Mouse (Mus musculus) lung, adult 2 months (tissue): ENCODE measurements around the gene Sh3bgrl. TPM values are rescaled to one million over a fixed set of nuclear protein-coding genes. Genes with fewer than 3 reads are reported as not detected.

Source experiments
- DNase-seq: peaks from one replicate; pipeline ENCODE4 v3.0.0; 2022
- H3K4me1 ChIP-seq: fragments of 200-500 bp; 2 replicates; pipeline ENCODE4 v1.6.1; 2011; ENCODE audit warnings: low read length; ENCODE audit not compliant: control insufficient read depth, insufficient read depth
- H3K4me3 ChIP-seq: fragments of 200-500 bp; replicated peaks from 2 replicates; pipeline ENCODE3; 2011; ENCODE audit warnings: low read depth, mild to moderate bottlenecking, control low read depth, low read length; ENCODE audit errors: extremely low read depth
- CTCF ChIP-seq: fragments of 200-500 bp; IDR thresholded peaks from 2 replicates; pipeline ENCODE4 v1.5.1; 2011; ENCODE audit warnings: mild to moderate bottlenecking, low read length, control low read depth; ENCODE audit not compliant: insufficient read depth
- POLR2A ChIP-seq: fragments of 200-500 bp; IDR thresholded peaks from 2 replicates; pipeline ENCODE4 v1.6.1; 2011; ENCODE audit warnings: low read depth, mild to moderate bottlenecking, control low read depth, low read length, borderline replicate concordance; ENCODE audit errors: extremely low read depth
- WGBS: fragments of 180-500 bp; shearing (Covaris S2); methylation state at CpG from one replicate; pipeline ENCODE4 v1.1.7; 2018; 5-methylcytosine and 5-hydroxymethylcytosine counted together
- polyA plus RNA-seq: library from polyadenylated mRNA; depleted of rRNA; stranded (reverse); fragments of >200 nt; gene quantifications from 2 replicates; pipeline ENCODE4 v1.2.3, GENCODE M21; 2012

Sh3bgrl gene
- polyA plus RNA-seq, 1 experiment: 31.8 TPM

GRCm38 (mm10) chrX:109130066-109130465, 34.9 kb downstream of the Sh3bgrl start:
- WGBS: 78% methylated on average over 1 of the region's 1 CpGs
- no peak overlapping the region for H3K4me3 ChIP-seq
- DNase-seq: no peak
- TF ChIP-seq POLR2A: no peak
- no peak for TF ChIP-seq CTCF
- H3K4me1 ChIP-seq: peaks cover 3% of the 10 kb centered on the region

GRCm38 (mm10) chrX:109131834-109132233, 36.7 kb downstream of the Sh3bgrl start:
- Histone ChIP-seq H3K4me1 (no peaks in the 10 kb centered on the region; the same call in none of the 2 replicates), H3K4me3 (no peak overlapping the region)
- TF ChIP-seq CTCF (no peak), POLR2A (no peak)
- WGBS: 62% methylated on average over 2 of the region's 2 CpGs
- no peak for DNase-seq

- TF ChIP-seq POLR2A: no peak
- no peak for TF ChIP-seq CTCF
- no peak for DNase-seq
- Histone ChIP-seq H3K4me1 (no peaks in the 10 kb centered on the region; the same call in none of the 2 replicates), H3K4me3 (no peak overlapping the region)
- 62% methylated on average over 1 of the region's 1 CpGs for WGBS
These were observed 37.3 kb downstream of the Sh3bgrl start for GRCm38 (mm10) chrX:109132463-109132862.

GRCm38 (mm10) chrX:109133500-109133899, 38.3 kb downstream of the Sh3bgrl start:
- H3K4me3 ChIP-seq: no peak overlapping the region
- 63% methylated on average over 2 of the region's 2 CpGs for WGBS
- TF ChIP-seq POLR2A (no peak), CTCF (no peak)
- no peaks in the 10 kb centered on the region; the same call in none of the 2 replicates for H3K4me1 ChIP-seq
- DNase-seq: no peak

- no peak overlapping the region for H3K4me3 ChIP-seq
- TF ChIP-seq CTCF (no peak), POLR2A (no peak)
These were observed 41.1 kb downstream of the Sh3bgrl start for GRCm38 (mm10) chrX:109136306-109136705.

GRCm38 (mm10) chrX:109136820-109137219, 41.7 kb downstream of the Sh3bgrl start:
- TF ChIP-seq POLR2A (no peak), CTCF (no peak)
- H3K4me1 ChIP-seq: peaks cover 2% of the 10 kb centered on the region
- WGBS: 61% methylated on average over 2 of the region's 2 CpGs
- DNase-seq: no peak
- no peak overlapping the region for H3K4me3 ChIP-seq

More at GRCm38 (mm10) chrX:109136306-109136705, 41.1 kb downstream of the Sh3bgrl start:
- DNase-seq: no peak
- H3K4me1 ChIP-seq: peaks cover 2% of the 10 kb centered on the region

- Histone ChIP-seq H3K4me3 (no peak overlapping the region), H3K4me1 (peaks cover 2% of the 10 kb centered on the region)
- DNase-seq: no peak
- TF ChIP-seq POLR2A (no peak), CTCF (no peak)
- WGBS: 35% methylated on average over 2 of the region's 2 CpGs
These were observed 42.1 kb downstream of the Sh3bgrl start for GRCm38 (mm10) chrX:109137295-109137694.

- Histone ChIP-seq H3K4me3 (no peak overlapping the region), H3K4me1 (peaks cover 6% of the 10 kb centered on the region)
- 40% methylated on average over 1 of the region's 1 CpGs for WGBS
- TF ChIP-seq POLR2A: no peak
- TF ChIP-seq CTCF: no peak
- DNase-seq: no peak
These were observed 46.2 kb downstream of the Sh3bgrl start for GRCm38 (mm10) chrX:109141337-109141870.

- peaks cover 6% of the 10 kb centered on the region for H3K4me1 ChIP-seq
- 43% methylated on average over 4 of the region's 4 CpGs for WGBS
- TF ChIP-seq POLR2A: no peak
- no peak for TF ChIP-seq CTCF
- no peak overlapping the region for H3K4me3 ChIP-seq
- no peak for DNase-seq
These were observed 47.1 kb downstream of the Sh3bgrl start for GRCm38 (mm10) chrX:109142281-109142680.

- peaks cover 5% of the 10 kb centered on the region for H3K4me1 ChIP-seq
- 75% methylated on average over 6 of the region's 6 CpGs for WGBS
- no peak overlapping the region for H3K4me3 ChIP-seq
- no peak for DNase-seq
- TF ChIP-seq CTCF (no peak), POLR2A (no peak)
These were observed 50.6 kb downstream of the Sh3bgrl start for GRCm38 (mm10) chrX:109145779-109146178.
